Mouse (Mus musculus): ENCODE results near the gene Xpa. TPM values are rescaled to one million over a fixed set of nuclear protein-coding genes. Genes with fewer than 3 reads are reported as not detected.
"Not testable (repeated sequence)": the region's sequence is repeated elsewhere in the genome, so short reads cannot be mapped to it uniquely, and the experiment has no call there.

The Xpa gene
- 20.6 and 22.0 TPM in 2 replicates for polyA plus RNA-seq (2015; fragmentation: Nextera tagmentation; extraction: Ambion mirVana)

- Histone ChIP-seq H3K36me3 (peaks cover 7% of the 10 kb centered on the region), H3K9ac (peak within 1 kb of the TSS; percentile 87), H3K4me2 (peak within 1 kb of the TSS; percentile 64), H3K4me1 (peaks cover 22% of the 10 kb centered on the region), H3K27me3 (peaks cover 20% of the 10 kb centered on the region), H3K27ac (peak within 1 kb of the TSS; percentile 89), H3K9me3 (no peaks in the 10 kb centered on the region), H3K4me3 (peak within 1 kb of the TSS; percentile 83)
- whole genome bisulfite sequencing, result under 1% methylated on average over 57 of the region's 70 CpGs
- ATAC-seq (ENCODE audit: insufficient number of reproducible peaks, low FRiP score, low TSS enrichment, low read depth), result peak; percentile 91
Observed at GRCm38 (mm10) chr4:46195781-46196487, at the start of gene Xpa. Xpa (minus strand) TSS chr4:46196311.

- no peak overlapping the region for H3K4me2 ChIP-seq
- H3K9ac ChIP-seq, result no peak overlapping the region
- no peaks in the 10 kb centered on the region for H3K4me1 ChIP-seq
- H3K4me3 ChIP-seq, result no peak overlapping the region
- H3K27ac ChIP-seq, result no peak overlapping the region
- ATAC-seq (ENCODE audit: insufficient number of reproducible peaks, low FRiP score, low TSS enrichment, low read depth), result no peak
- 81% methylated on average over 3 of the region's 3 CpGs for WGBS
- no peaks in the 10 kb centered on the region for H3K9me3 ChIP-seq
- no peaks in the 10 kb centered on the region for H3K36me3 ChIP-seq
- H3K27me3 ChIP-seq, result no peaks in the 10 kb centered on the region
Observed at GRCm38 (mm10) chr4:46235871-46236270, 39.8 kb upstream of the Xpa start.

DNA sequence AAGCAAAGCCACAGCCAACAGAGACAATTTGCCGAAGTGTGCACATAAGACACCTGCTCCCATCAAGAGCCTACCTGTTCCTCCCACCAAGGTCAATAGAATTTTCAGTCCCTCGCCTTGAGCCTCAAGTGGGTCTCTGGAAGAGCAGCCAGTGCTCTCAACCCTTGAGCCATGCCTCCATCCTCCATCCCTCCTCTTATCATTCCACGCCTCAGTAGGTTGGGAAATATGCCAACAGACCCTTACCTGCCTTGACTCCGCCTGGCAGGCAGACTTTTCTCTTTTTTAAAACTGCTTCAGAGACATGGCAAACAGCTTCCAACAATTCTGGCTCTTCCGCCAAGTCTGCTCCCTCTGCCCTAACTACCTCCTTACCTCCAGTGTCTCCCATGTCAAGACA lies 38.6 kb upstream of the Xpa start:
- Histone ChIP-seq H3K36me3 (no peaks in the 10 kb centered on the region), H3K4me3 (no peak overlapping the region), H3K4me2 (no peak overlapping the region), H3K9me3 (no peaks in the 10 kb centered on the region), H3K9ac (no peak overlapping the region), H3K27me3 (no peaks in the 10 kb centered on the region), H3K27ac (no peak overlapping the region), H3K4me1 (no peaks in the 10 kb centered on the region)
- no peak for ATAC-seq (ENCODE audit: insufficient number of reproducible peaks, low FRiP score, low TSS enrichment, low read depth)
- WGBS, result 92% methylated on average over 5 of the region's 5 CpGs

DNA sequence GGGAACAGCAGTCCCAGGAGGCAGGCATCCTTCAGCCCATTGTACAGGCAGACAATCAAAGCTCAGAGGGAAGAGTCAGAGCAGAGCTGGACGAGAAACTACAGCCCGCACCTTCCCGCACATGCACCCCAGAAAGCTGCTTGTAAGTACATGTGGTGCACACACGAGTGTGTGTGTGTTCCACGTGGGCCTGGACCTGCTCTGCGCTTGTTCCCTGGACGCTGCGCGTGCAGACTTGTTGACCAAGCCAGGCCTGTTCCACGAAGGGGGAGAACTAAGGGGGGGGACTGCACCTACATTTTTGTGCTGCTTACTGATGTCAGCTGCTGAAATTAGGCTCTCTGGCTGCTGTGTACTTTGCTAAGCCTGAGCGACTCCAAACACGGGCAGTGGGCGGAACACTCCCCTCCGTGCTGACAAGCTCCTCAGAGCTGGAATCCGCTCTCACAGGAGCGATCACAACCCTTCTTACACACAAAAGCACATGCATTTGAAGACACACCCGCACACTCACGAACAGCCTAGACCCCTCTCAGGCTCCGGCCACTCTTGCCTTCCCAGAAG lies 30.9 kb upstream of the Xpa start:
- Histone ChIP-seq H3K4me2 (no peak overlapping the region), H3K27ac (no peak overlapping the region), H3K9me3 (no peaks in the 10 kb centered on the region), H3K9ac (no peak overlapping the region), H3K4me3 (no peak overlapping the region), H3K4me1 (0 out of 2 replicates have a peak, but pooled peaks cover 3% of the 10 kb centered on the region), H3K36me3 (no peaks in the 10 kb centered on the region), H3K27me3 (no peaks in the 10 kb centered on the region)
- WGBS, result 60% methylated on average over 19 of the region's 19 CpGs
- no peak for ATAC-seq (ENCODE audit: insufficient number of reproducible peaks, low FRiP score, low TSS enrichment, low read depth)

GRCm38 (mm10) chr4:46221090-46221489 lies 25.0 kb upstream of the Xpa start:
- H3K9ac ChIP-seq, result no peak overlapping the region
- no peak overlapping the region for H3K4me2 ChIP-seq
- H3K36me3 ChIP-seq, result no peaks in the 10 kb centered on the region
- no peaks in the 10 kb centered on the region for H3K4me1 ChIP-seq
- no peak for ATAC-seq (ENCODE audit: insufficient number of reproducible peaks, low FRiP score, low TSS enrichment, low read depth)
- no peak overlapping the region for H3K27ac ChIP-seq
- no peaks in the 10 kb centered on the region for H3K27me3 ChIP-seq
- WGBS, result 84% methylated on average over 3 of the region's 3 CpGs
- no peaks in the 10 kb centered on the region for H3K9me3 ChIP-seq
- no peak overlapping the region for H3K4me3 ChIP-seq

- H3K9ac ChIP-seq, result no peak overlapping the region
- H3K9me3 ChIP-seq, result no peaks in the 10 kb centered on the region
- WGBS, result 4% methylated on average over 23 of the region's 23 CpGs
- H3K4me3 ChIP-seq, result peak overlapping the region; percentile 21
- H3K27me3 ChIP-seq, result peaks cover 37% of the 10 kb centered on the region
- H3K4me1 ChIP-seq, result peaks cover 7% of the 10 kb centered on the region
- ATAC-seq (ENCODE audit: insufficient number of reproducible peaks, low FRiP score, low TSS enrichment, low read depth), result no peak
- H3K4me2 ChIP-seq, result peak overlapping the region; percentile 45
- no peak overlapping the region for H3K27ac ChIP-seq
- no peaks in the 10 kb centered on the region for H3K36me3 ChIP-seq
Observed at GRCm38 (mm10) chr4:46202562-46203126, 6.5 kb upstream of the Xpa start.

GRCm38 (mm10) chr4:46201834-46202561 lies 5.9 kb upstream of the Xpa start:
- Histone ChIP-seq H3K4me2 (peak overlapping the region; percentile 45), H3K9ac (no peak overlapping the region), H3K4me1 (peaks cover 7% of the 10 kb centered on the region), H3K4me3 (peak overlapping the region; percentile 21), H3K9me3 (no peaks in the 10 kb centered on the region), H3K27me3 (peaks cover 40% of the 10 kb centered on the region), H3K36me3 (no peaks in the 10 kb centered on the region), H3K27ac (no peak overlapping the region)
- 9% methylated on average over 7 of the region's 7 CpGs for WGBS
- ATAC-seq (ENCODE audit: insufficient number of reproducible peaks, low FRiP score, low TSS enrichment, low read depth), result 0 out of 2 replicates have a peak, but pooled peaks have one; percentile 52

- Histone ChIP-seq H3K9ac (no peak overlapping the region), H3K9me3 (no peaks in the 10 kb centered on the region), H3K4me1 (peaks cover 28% of the 10 kb centered on the region), H3K4me3 (no peak overlapping the region), H3K27ac (no peak overlapping the region), H3K36me3 (no peaks in the 10 kb centered on the region), H3K27me3 (peaks cover 34% of the 10 kb centered on the region), H3K4me2 (no peak overlapping the region)
- 75% methylated on average over 5 of the region's 5 CpGs for WGBS
- no peak for ATAC-seq (ENCODE audit: insufficient number of reproducible peaks, low FRiP score, low TSS enrichment, low read depth)
Observed at GRCm38 (mm10) chr4:46198064-46198463, 2.0 kb upstream of the Xpa start.

GRCm38 (mm10) chr4:46196513-46196912 lies 402 bp upstream of the Xpa start:
- peaks cover 22% of the 10 kb centered on the region for H3K27me3 ChIP-seq
- no peak overlapping the region for H3K9ac ChIP-seq
- H3K27ac ChIP-seq, result peak overlapping the region; percentile 89
- WGBS, result 49% methylated on average over 6 of the region's 6 CpGs
- H3K4me1 ChIP-seq, result peaks cover 22% of the 10 kb centered on the region
- peaks cover 2% of the 10 kb centered on the region; the same call in 1 of the 2 replicates for H3K36me3 ChIP-seq
- H3K4me2 ChIP-seq, result peak overlapping the region; percentile 64
- no peaks in the 10 kb centered on the region for H3K9me3 ChIP-seq
- ATAC-seq (ENCODE audit: insufficient number of reproducible peaks, low FRiP score, low TSS enrichment, low read depth), result no peak
- peak overlapping the region; percentile 83 for H3K4me3 ChIP-seq

DNA sequence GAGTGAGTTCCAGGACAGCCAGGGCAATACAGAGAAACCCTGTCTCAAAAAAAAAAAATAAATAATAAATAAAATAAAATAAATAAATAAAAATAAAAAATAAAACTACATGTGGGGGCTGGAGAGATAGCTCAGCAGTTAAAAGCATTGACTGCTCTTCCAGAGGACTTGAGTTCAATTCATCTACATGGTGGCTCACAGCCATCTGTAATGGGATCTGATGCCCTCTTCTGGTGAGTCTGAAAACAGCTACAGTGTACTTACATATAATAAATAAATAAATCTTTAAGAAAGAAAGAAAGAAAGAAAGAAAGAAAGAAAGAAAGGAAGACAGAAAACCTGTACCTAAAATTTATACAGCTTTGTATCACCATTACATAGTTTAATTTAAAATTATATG lies 4.1 kb downstream of the Xpa start:
- H3K9ac ChIP-seq; H3K4me3 ChIP-seq; H3K4me2 ChIP-seq; H3K27ac ChIP-seq; H3K27me3 ChIP-seq; ATAC-seq (ENCODE audit: insufficient number of reproducible peaks, low FRiP score, low TSS enrichment, low read depth); H3K9me3 ChIP-seq: not testable (repeated sequence)
- peaks cover 41% of the 10 kb centered on the region for H3K36me3 ChIP-seq
- H3K4me1 ChIP-seq, result peaks cover 22% of the 10 kb centered on the region

- Histone ChIP-seq H3K4me3 (no peak overlapping the region), H3K9me3 (no peaks in the 10 kb centered on the region), H3K4me1 (no peaks in the 10 kb centered on the region), H3K27ac (no peak overlapping the region), H3K27me3 (no peaks in the 10 kb centered on the region), H3K36me3 (peaks cover 79% of the 10 kb centered on the region), H3K9ac (no peak overlapping the region), H3K4me2 (no peak overlapping the region)
- no peak for ATAC-seq (ENCODE audit: insufficient number of reproducible peaks, low FRiP score, low TSS enrichment, low read depth)
- WGBS, result 66% methylated on average over 3 of the region's 3 CpGs
Observed at GRCm38 (mm10) chr4:46186466-46186865, 9.6 kb downstream of the Xpa start.

DNA sequence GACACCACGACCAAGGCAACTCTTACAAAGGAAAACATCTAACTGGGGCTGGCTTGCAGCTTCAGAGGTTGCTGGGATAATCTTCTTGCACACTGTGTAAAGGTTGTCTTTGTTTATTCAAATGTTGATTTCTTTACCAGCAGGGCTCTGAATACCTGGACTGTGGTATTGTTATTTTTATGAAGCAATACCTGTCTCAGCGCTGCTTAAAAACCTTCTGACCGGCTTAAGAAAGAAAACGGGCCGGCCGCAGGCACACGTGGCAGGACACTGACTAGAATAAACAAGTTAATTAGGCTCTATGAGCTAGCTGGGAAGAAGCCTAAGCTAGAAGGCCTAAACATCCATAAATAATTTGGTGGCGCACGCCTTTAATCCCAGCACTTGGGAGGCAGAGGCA lies 10.2 kb downstream of the Xpa start:
- no peak overlapping the region for H3K27ac ChIP-seq
- WGBS, result 78% methylated on average over 9 of the region's 9 CpGs

More for the DNA sequence above, 10.2 kb downstream of the Xpa start:
- Histone ChIP-seq H3K4me3 (no peak overlapping the region), H3K9ac (no peak overlapping the region), H3K27me3 (no peaks in the 10 kb centered on the region), H3K36me3 (peaks cover 80% of the 10 kb centered on the region), H3K4me2 (no peak overlapping the region), H3K9me3 (no peaks in the 10 kb centered on the region), H3K4me1 (no peaks in the 10 kb centered on the region)
- ATAC-seq (ENCODE audit: insufficient number of reproducible peaks, low FRiP score, low TSS enrichment, low read depth), result no peak
